Mouse (Mus musculus): ENCODE results near the gene Top1. TPM values are rescaled to one million over a fixed set of nuclear protein-coding genes. Genes with fewer than 3 reads are reported as not detected.
"Not testable (repeated sequence)": the region's sequence is repeated elsewhere in the genome, so short reads cannot be mapped to it uniquely, and the experiment has no call there.

Gene Top1
- polyA plus RNA-seq, 1 experiment from 2014 or later, result 65.3 TPM

DNA sequence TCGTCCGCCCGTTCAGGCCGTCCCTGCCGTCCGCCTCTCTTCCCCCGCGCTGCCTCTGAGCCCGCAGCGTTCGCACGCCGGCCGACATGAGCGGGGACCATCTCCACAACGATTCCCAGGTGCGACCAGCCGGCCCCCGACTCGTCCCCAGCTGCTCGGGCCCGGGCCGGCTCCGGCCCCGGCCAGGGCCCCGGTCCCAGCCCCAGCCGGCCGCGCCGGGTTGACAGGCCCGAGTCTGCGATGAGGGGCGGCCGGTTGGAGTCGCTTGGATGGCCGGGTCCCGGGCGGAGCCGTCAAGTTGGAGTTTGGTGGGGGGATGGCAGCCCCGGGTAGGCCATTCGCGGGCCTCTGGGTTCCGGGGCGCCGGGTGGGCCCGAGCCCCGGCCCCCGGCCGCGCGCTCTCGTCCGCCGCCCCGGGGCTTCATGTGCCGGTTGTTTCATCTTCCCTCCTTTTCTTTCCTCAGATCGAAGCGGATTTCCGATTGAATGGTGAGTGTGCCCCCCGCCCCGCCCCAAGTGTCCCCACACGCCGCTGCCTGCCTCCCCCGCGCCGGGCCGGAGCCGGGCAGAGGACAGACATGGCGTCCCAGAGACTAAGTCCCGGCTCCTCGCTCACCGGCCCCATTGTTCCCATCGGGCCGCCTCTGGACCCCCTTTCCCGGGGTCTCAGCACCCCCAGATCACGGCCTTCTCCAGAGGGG, 606 bp downstream of the Top1 start:
- Histone ChIP-seq H3K27me3 (replicated peaks) (no peaks in the 10 kb centered on the region), H3K9ac (peak overlapping the region; percentile 99), H3K4me1 (replicated peaks) (peaks cover 13% of the 10 kb centered on the region), H3K27ac (peak overlapping the region; percentile 94), H3K4me2 (replicated peaks) (peak overlapping the region; percentile 64), H3K4me3 (replicated peaks) (peak overlapping the region; percentile 99), H3K9me3 (no peaks in the 10 kb centered on the region), H3K36me3 (no peaks in the 10 kb centered on the region)
- under 1% methylated on average over 72 of the region's 76 CpGs for WGBS
- ATAC-seq, result peak; percentile 59

DNA sequence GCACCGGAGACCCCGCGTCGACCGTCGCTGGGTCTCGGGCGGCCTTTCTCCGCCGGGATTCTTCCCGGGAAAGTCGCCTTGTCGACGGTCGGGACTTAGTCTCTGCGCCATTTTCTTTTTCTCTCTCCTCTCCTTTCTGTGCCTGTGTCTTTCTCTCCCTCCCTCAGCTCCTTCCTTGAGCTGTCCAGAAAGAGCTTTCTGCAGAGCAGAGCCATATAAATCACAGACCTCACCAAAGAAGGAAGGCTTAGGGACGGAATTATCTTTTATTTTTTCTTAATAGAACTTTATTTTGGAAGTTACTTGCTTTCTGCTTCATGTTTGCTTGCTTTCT, 1.1 kb downstream of the Top1 start:
- H3K4me1 ChIP-seq (replicated peaks), result peaks cover 13% of the 10 kb centered on the region
- ATAC-seq, result no peak
- no peaks in the 10 kb centered on the region for H3K9me3 ChIP-seq
- H3K36me3 ChIP-seq, result no peaks in the 10 kb centered on the region
- peak overlapping the region; percentile 99 for H3K4me3 ChIP-seq (replicated peaks)
- no peaks in the 10 kb centered on the region for H3K27me3 ChIP-seq (replicated peaks)
- H3K27ac ChIP-seq, result peak overlapping the region; percentile 94
- peak overlapping the region; percentile 99 for H3K9ac ChIP-seq
- WGBS, result 0% methylated on average over 17 of the region's 17 CpGs
- H3K4me2 ChIP-seq (replicated peaks), result peak overlapping the region; percentile 64

DNA sequence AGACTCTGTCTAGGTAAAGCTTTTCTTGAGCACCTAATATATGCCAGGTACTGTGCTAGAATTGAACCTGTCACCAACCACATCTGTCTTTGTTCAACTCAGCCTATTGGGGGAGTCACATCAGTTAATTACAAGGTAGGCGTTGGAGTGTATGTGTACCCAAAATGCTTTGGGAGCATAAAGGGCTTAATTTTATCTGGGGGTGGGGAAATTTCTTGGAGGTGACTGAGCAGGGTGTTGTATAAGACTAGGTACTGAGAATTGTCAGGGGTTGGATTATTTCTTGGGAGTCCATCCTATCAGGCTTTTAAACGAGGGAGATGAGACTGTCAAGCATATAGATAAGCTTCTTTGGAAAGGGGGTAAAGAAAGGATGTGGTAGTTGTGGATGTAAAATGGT, 2.4 kb downstream of the Top1 start:
- peak overlapping the region; percentile 99 for H3K4me3 ChIP-seq (replicated peaks)
- no peaks in the 10 kb centered on the region for H3K9me3 ChIP-seq
- 0 out of 2 replicates have a peak overlapping the region, but pooled peaks have one; percentile 6 for H3K9ac ChIP-seq
- no peaks in the 10 kb centered on the region for H3K36me3 ChIP-seq
- no peaks in the 10 kb centered on the region for H3K27me3 ChIP-seq (replicated peaks)
- peak overlapping the region; percentile 64 for H3K4me2 ChIP-seq (replicated peaks)
- no peak for ATAC-seq
- no peak overlapping the region for H3K27ac ChIP-seq
- WGBS, result 31% methylated on average over 2 of the region's 2 CpGs
- H3K4me1 ChIP-seq (replicated peaks), result peaks cover 13% of the 10 kb centered on the region

DNA sequence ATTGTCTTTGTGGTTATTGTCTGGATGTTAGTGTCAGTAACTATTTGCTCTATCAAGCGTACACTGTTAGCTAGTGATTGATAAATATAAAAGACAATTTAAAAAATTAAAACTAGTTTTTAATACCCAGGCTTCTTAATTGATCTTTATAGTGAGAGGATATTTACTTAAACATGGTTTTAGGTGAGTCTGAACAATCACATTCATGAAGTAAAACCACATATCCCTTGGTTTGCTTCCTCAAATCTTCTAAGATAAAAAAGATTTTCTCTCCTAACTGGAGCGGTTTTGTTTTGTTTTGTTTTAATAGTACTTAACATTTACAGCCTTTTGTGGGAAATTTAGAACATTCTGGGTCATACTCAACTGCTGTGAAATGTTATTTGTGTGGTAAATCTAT, 3.4 kb downstream of the Top1 start:
- no peaks in the 10 kb centered on the region for H3K36me3 ChIP-seq
- H3K9me3 ChIP-seq, result no peaks in the 10 kb centered on the region
- H3K4me2 ChIP-seq (replicated peaks), result peak overlapping the region; percentile 45
- H3K4me1 ChIP-seq (replicated peaks), result peaks cover 13% of the 10 kb centered on the region
- no peaks in the 10 kb centered on the region for H3K27me3 ChIP-seq (replicated peaks)
- 66% methylated on average over 2 of the region's 2 CpGs for WGBS
- no peak overlapping the region for H3K27ac ChIP-seq
- no peak overlapping the region for H3K9ac ChIP-seq
- H3K4me3 ChIP-seq (replicated peaks), result no peak overlapping the region
- no peak for ATAC-seq

DNA sequence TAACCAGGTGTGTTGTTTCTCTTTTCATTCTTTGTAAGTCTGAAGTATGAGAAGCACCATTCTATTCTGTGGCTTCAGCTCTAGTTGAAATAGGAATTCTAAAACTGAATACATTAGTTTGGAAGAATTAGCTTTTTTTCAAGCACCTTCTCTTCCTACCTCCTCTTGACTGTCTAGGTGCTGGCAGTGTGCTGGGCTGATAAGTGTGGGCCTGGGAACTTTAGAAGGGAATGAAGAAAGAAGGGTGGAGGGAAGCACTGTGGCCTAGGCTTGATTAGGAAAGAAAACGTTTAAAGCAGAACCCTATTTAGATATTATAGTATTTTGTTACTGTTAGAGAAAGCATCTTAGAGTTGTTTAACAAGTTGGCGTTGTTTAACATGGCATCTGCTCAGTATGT, 5.5 kb downstream of the Top1 start:
- WGBS, result 61% methylated on average over 2 of the region's 2 CpGs
- ATAC-seq, result no peak
- no peaks in the 10 kb centered on the region for H3K27me3 ChIP-seq (replicated peaks)
- no peak overlapping the region for H3K9ac ChIP-seq
- H3K4me3 ChIP-seq (replicated peaks), result no peak overlapping the region
- H3K36me3 ChIP-seq, result peaks cover 8% of the 10 kb centered on the region; the same call in 1 of the 2 replicates
- peaks cover 17% of the 10 kb centered on the region for H3K4me1 ChIP-seq (replicated peaks)
- H3K9me3 ChIP-seq, result no peaks in the 10 kb centered on the region
- no peak overlapping the region for H3K4me2 ChIP-seq (replicated peaks)
- H3K27ac ChIP-seq, result no peak overlapping the region

DNA sequence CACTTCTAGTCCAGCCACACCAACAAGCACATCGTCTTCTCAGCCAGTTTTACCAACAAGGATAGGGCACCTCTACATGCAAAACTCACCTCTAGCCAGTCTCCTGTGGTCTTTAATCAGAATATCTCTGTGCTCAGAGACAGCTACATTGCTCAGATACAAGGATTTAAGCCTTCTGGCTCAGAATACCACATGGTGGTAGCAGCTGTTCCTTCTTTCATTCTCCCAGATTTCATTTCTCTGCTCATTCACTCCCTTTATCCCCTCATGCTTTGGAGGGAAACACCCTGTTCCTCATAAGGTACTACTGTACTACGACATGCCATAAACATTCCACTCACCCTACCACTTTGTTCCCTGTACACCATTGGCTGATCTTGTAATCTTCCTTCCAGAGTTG, 7.5 kb downstream of the Top1 start:
- H3K27ac ChIP-seq, result no peak overlapping the region
- H3K4me2 ChIP-seq (replicated peaks), result no peak overlapping the region
- no peak overlapping the region for H3K4me3 ChIP-seq (replicated peaks)
- no peak overlapping the region for H3K9ac ChIP-seq
- no peaks in the 10 kb centered on the region for H3K9me3 ChIP-seq
- H3K36me3 ChIP-seq, result peaks cover 8% of the 10 kb centered on the region; the same call in 1 of the 2 replicates
- H3K27me3 ChIP-seq (replicated peaks), result no peaks in the 10 kb centered on the region
- WGBS, result 75% methylated on average over 2 of the region's 2 CpGs
- no peak for ATAC-seq
- peaks cover 10% of the 10 kb centered on the region; the same call in 1 of the 2 replicates for H3K4me1 ChIP-seq (replicated peaks)

DNA sequence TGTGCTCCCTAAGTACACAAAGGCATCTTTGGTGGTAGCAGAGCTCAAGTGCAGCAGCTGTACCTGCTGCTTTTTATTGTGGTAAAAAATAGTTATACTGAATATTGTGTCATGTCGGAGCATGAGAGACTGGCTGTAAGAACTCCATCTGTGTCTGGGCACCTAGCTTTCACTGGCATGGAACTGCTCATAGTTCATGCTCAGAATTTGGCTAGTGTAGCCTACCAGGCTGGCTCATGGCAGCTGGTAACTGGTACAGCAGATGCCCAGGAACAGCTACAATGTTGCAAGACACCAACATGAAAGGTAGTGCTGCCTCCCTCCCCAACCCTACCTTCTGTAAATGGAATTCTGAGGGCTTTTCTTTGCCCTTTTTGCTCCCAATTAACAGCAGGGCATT, 9.9 kb downstream of the Top1 start:
- peaks cover 8% of the 10 kb centered on the region; the same call in 1 of the 2 replicates for H3K36me3 ChIP-seq
- H3K27ac ChIP-seq, result no peak overlapping the region
- no peak overlapping the region for H3K4me2 ChIP-seq (replicated peaks)
- H3K4me3 ChIP-seq (replicated peaks), result no peak overlapping the region
- H3K9ac ChIP-seq, result no peak overlapping the region
- no peaks in the 10 kb centered on the region for H3K9me3 ChIP-seq
- ATAC-seq, result no peak
- 98% methylated on average over 1 of the region's 1 CpGs for WGBS
- H3K4me1 ChIP-seq (replicated peaks), result 0 out of 2 replicates have a peak, but pooled peaks cover 4% of the 10 kb centered on the region
- no peaks in the 10 kb centered on the region for H3K27me3 ChIP-seq (replicated peaks)

DNA sequence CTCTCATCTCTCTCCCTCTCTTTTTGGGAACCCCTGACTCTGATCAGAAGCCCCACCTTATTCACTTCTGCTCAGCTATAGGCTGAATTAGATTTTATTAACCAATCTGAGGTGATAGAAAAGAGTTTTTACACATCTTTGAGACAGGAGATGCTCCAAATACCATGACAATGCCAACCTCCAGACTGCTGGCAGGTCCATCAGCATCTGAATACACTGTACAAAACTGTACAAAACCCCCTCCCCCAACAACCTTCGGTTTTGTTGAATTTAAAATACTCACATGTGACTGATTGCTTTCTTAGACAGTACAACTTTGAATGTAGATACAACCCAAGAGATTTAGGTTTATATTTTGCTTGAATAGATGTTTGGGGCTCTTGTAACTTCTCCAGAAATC, 10.5 kb downstream of the Top1 start:
- ATAC-seq, result no peak

DNA sequence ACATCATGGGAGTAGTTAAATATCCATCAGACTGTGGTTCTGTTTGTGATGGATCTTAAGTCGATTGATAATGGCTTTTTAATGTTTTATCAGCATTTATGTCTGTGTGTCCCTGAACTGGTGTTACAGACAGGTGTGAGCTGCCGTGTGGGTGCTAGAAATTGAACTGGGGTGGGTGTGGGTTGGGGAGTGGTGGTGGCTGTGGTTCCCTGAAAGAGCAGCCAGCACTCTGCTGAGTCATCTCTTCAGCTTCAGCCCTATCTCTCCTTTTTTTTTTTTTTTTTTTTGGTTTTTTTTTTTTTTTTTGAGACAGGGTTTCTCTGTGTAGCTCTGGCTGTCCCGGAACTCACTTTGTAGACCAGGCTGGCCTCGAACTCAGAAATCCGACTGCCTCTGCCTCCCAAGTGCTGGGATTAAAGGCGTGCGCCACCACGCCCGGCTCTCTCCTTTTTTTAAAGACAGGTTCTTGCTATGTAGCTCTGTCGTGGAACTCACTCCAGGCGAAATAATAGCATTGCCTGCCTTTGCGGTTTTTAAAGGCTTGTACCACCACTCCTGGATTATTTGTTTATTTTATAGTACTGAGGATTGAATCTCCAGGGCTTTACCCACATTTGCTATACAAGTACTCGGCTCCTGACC, 12.2 kb downstream of the Top1 start:
- Histone ChIP-seq H3K27ac (no peak overlapping the region), H3K27me3 (replicated peaks) (no peaks in the 10 kb centered on the region), H3K4me2 (replicated peaks) (no peak overlapping the region), H3K9ac (no peak overlapping the region), H3K4me1 (replicated peaks) (0 out of 2 replicates have a peak, but pooled peaks cover 4% of the 10 kb centered on the region), H3K9me3 (no peaks in the 10 kb centered on the region), H3K36me3 (peaks cover 10% of the 10 kb centered on the region; the same call in 1 of the 2 replicates), H3K4me3 (replicated peaks) (no peak overlapping the region)
- 88% methylated on average over 13 of the region's 13 CpGs for WGBS
- peak; percentile 43; the same call in 1 of the 2 replicates for ATAC-seq

More for the DNA sequence above, 10.5 kb downstream of the Top1 start:
- Histone ChIP-seq H3K9ac (no peak overlapping the region), H3K27me3 (replicated peaks) (no peaks in the 10 kb centered on the region), H3K4me1 (replicated peaks) (0 out of 2 replicates have a peak, but pooled peaks cover 4% of the 10 kb centered on the region), H3K36me3 (peaks cover 8% of the 10 kb centered on the region; the same call in 1 of the 2 replicates), H3K27ac (no peak overlapping the region), H3K4me3 (replicated peaks) (no peak overlapping the region), H3K4me2 (replicated peaks) (no peak overlapping the region), H3K9me3 (no peaks in the 10 kb centered on the region)
- WGBS, result 76% methylated on average over 1 of the region's 1 CpGs

DNA sequence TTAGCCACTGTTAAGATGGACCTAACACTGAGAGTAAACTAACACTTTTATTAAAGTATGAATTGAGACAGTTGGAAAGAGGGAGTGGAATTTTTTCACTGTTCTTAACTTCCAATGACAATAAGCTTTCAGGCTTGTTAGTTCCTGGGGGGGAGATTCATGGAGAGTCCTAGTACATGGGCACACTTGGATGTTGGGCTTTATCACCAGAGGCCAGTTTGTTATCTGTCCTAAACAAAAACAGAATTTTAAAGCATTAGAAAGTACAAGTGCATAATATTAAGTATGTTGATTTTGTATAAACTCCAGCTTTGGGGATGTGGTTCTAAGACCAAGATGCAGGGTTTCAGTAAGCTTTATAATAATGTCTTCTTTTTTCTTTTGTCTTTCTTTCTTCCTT, 13.1 kb downstream of the Top1 start:
- H3K36me3 ChIP-seq, result peaks cover 10% of the 10 kb centered on the region; the same call in 1 of the 2 replicates

DNA sequence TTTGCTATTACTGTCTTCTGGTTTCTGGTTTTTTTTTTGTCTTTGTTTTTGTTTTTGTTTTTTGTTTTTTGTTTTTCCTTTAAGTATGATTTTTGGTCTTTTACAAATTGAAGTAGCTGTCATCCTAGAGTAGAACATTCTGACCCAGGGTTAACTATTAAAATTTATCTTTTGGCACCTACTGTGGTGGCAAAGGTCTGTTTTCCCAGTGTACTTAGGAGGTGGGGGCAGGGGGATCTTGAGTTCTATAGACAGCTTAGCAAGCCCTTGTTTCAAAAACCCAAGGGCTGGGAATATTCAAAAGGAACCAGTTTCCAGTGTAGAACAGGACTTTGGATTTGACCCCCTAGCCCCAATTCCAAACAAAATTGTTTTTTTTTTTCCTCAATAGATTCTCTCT, 18.7 kb downstream of the Top1 start:
- H3K4me3 ChIP-seq (replicated peaks), result no peak overlapping the region
- no peak overlapping the region for H3K9ac ChIP-seq
- 0 out of 2 replicates have a peak, but pooled peaks cover 2% of the 10 kb centered on the region for H3K36me3 ChIP-seq
- H3K4me2 ChIP-seq (replicated peaks), result no peak overlapping the region
- no peaks in the 10 kb centered on the region for H3K4me1 ChIP-seq (replicated peaks)
- H3K27ac ChIP-seq, result no peak overlapping the region
- no peaks in the 10 kb centered on the region for H3K27me3 ChIP-seq (replicated peaks)
- H3K9me3 ChIP-seq, result no peaks in the 10 kb centered on the region
- ATAC-seq, result no peak

More for the DNA sequence above, 13.1 kb downstream of the Top1 start:
- no peak overlapping the region for H3K9ac ChIP-seq
- no peaks in the 10 kb centered on the region for H3K27me3 ChIP-seq (replicated peaks)
- no peak overlapping the region for H3K4me2 ChIP-seq (replicated peaks)
- H3K4me1 ChIP-seq (replicated peaks), result 0 out of 2 replicates have a peak, but pooled peaks cover 4% of the 10 kb centered on the region
- H3K27ac ChIP-seq, result no peak overlapping the region
- no peak overlapping the region for H3K4me3 ChIP-seq (replicated peaks)
- ATAC-seq, result no peak
- no peaks in the 10 kb centered on the region for H3K9me3 ChIP-seq

DNA sequence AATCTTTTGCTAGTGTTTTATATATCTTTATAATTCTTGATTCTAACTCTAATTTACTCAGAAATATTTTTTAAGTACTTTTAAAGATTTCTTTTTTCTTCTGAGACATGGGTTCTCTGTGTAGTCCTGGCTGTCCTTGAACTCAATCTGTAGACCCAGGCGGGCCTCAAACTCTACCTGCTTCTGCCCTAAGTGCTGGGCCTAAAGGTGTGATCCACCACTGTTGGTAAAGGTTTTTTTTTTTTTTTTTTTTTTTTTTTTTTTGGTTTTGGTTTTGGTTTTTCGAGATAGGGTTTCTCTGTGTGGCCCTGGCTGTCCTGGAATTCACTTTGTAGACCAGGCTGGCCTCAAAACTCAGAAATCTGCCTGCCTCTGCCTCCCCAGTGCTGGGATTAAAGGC, 19.3 kb downstream of the Top1 start:
- ATAC-seq; H3K9ac ChIP-seq; H3K27me3 ChIP-seq (replicated peaks); H3K4me2 ChIP-seq (replicated peaks); H3K4me3 ChIP-seq (replicated peaks); H3K9me3 ChIP-seq; H3K36me3 ChIP-seq; H3K27ac ChIP-seq; H3K4me1 ChIP-seq (replicated peaks): not testable (repeated sequence)
- 85% methylated on average over 2 of the region's 2 CpGs for WGBS

DNA sequence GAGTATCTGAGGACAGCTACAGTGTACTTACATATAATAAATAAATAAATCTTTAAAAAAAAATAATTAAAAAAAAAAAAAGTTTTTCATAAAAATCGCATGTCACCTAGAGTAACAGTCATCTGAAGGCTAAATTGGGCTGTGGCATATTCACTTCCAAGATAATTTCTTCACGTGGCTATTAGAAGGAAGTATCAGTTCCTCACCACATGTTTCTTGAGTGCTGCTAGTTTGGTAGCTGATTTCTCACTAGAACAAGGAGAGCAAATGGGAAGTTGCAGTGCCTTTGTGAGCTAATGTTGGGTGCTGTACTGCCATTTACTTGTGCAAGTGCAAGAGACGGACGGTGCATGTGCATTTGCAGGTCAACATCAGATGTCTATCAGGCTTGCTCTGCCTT, 21.6 kb downstream of the Top1 start:
- Histone ChIP-seq H3K4me2 (replicated peaks) (no peak overlapping the region), H3K27me3 (replicated peaks) (no peaks in the 10 kb centered on the region), H3K9me3 (no peaks in the 10 kb centered on the region), H3K4me1 (replicated peaks) (no peaks in the 10 kb centered on the region), H3K9ac (no peak overlapping the region), H3K27ac (no peak overlapping the region), H3K36me3 (peaks cover 4% of the 10 kb centered on the region; the same call in 1 of the 2 replicates), H3K4me3 (replicated peaks) (no peak overlapping the region)
- 90% methylated on average over 4 of the region's 4 CpGs for WGBS
- ATAC-seq, result no peak

All from intestine, embryonic 15.5 days (tissue).